Mouse (Mus musculus): ENCODE results near the gene Adam19.
A peak's percentile ranks its signal among the peaks of the same experiment; 100 is the strongest.
"Not testable (repeated sequence)": the region's sequence is repeated elsewhere in the genome, so short reads cannot be mapped to it uniquely, and the experiment has no call there.

The Adam19 gene

GRCm38 (mm10) chr11:46134899-46135298 is 79.1 kb downstream of the Adam19 start:
- no peak for DNase-seq

- no peak for DNase-seq
These were observed 87.5 kb downstream of the Adam19 start for GRCm38 (mm10) chr11:46143342-46143741.

GRCm38 (mm10) chr11:46145163-46145875 is 89.5 kb downstream of the Adam19 start:
- DNase-seq: no peak

- no peak for DNase-seq
These were observed 90.8 kb downstream of the Adam19 start for GRCm38 (mm10) chr11:46146619-46147018.

- no peak for DNase-seq
These were observed 101.2 kb downstream of the Adam19 start for GRCm38 (mm10) chr11:46156945-46157344.

- no peak for DNase-seq
These were observed 101.7 kb downstream of the Adam19 start for GRCm38 (mm10) chr11:46157462-46157861.

- peak; percentile 50 for DNase-seq
These were observed 110.2 kb downstream of the Adam19 start, which contains the start of gene Nipal4 for GRCm38 (mm10) chr11:46165866-46166585. Nipal4 (minus strand) TSS chr11:46166508.

GRCm38 (mm10) chr11:46168506-46168905 is 112.7 kb downstream of the Adam19 start:
- no peak for DNase-seq

- DNase-seq: no peak
These were observed 114.1 kb downstream of the Adam19 start for GRCm38 (mm10) chr11:46169908-46170307.

GRCm38 (mm10) chr11:46172128-46172527 is 116.3 kb downstream of the Adam19 start:
- no peak for DNase-seq

- no peak for DNase-seq
These were observed 120.4 kb downstream of the Adam19 start for GRCm38 (mm10) chr11:46176155-46176554.

- no peak for DNase-seq
These were observed 121.7 kb downstream of the Adam19 start for GRCm38 (mm10) chr11:46177246-46178043.

- not testable (repeated sequence) for DNase-seq
These were observed 126.2 kb downstream of the Adam19 start for GRCm38 (mm10) chr11:46182031-46182430.

- DNase-seq: no peak
These were observed 129.2 kb downstream of the Adam19 start for GRCm38 (mm10) chr11:46184946-46185345.

GRCm38 (mm10) chr11:46185486-46185885 is 129.7 kb downstream of the Adam19 start:
- no peak for DNase-seq

- no peak for DNase-seq
These were observed 132.5 kb downstream of the Adam19 start for GRCm38 (mm10) chr11:46188283-46188682.

- DNase-seq: no peak
These were observed 138.4 kb downstream of the Adam19 start for GRCm38 (mm10) chr11:46194175-46194574.

Data from thymus, postnatal 4 days (tissue).